Mouse (Mus musculus): ENCODE results near the gene Baz2b. TPM values are rescaled to one million over a fixed set of nuclear protein-coding genes. Genes with fewer than 3 reads are reported as not detected.
"Not testable (repeated sequence)": the region's sequence is repeated elsewhere in the genome, so short reads cannot be mapped to it uniquely, and the experiment has no call there.

Gene Baz2b
- polyA plus RNA-seq, 1 experiment from 2014 or later = 41.9 TPM

DNA sequence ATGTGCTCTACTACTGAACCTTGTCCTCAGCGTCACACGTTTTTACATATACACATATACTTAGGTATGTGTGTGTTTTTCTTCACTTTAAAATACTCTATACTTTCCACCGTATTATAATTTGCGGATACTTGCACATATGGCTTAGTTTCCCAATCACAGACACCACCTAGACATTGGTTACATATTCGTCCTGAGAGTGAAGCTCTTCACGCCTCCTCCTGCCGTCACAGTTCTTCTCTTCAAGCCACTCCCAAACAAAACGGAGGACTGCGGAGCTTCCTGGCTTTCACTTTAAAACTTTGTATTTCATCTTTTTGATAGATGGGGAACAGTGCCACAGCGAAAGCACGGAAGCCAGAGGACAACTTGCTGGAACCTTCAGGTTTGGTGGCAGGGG, 44.0 kb downstream of the Baz2b start:
- ATAC-seq (ENCODE audit: extremely low read depth, insufficient number of reproducible peaks, low FRiP score, low TSS enrichment) = no peak
- Histone ChIP-seq H3K4me2 (no peak overlapping the region), H3K36me3 (no peaks in the 10 kb centered on the region), H3K9me3 (no peaks in the 10 kb centered on the region), H3K9ac (no peak overlapping the region), H3K27ac (replicated peaks) (no peak overlapping the region), H3K27me3 (replicated peaks) (no peaks in the 10 kb centered on the region), H3K4me3 (no peak overlapping the region), H3K4me1 (no peaks in the 10 kb centered on the region)
- 86% methylated on average over 11 of the region's 11 CpGs for WGBS

GRCm38 (mm10) chr2:60163744-60164143, 45.9 kb downstream of the Baz2b start:
- H3K4me1 ChIP-seq = no peaks in the 10 kb centered on the region
- WGBS = 55% methylated on average over 2 of the region's 2 CpGs
- ATAC-seq (ENCODE audit: extremely low read depth, insufficient number of reproducible peaks, low FRiP score, low TSS enrichment) = no peak
- no peak overlapping the region for H3K4me3 ChIP-seq
- no peak overlapping the region for H3K4me2 ChIP-seq
- H3K36me3 ChIP-seq = no peaks in the 10 kb centered on the region
- no peaks in the 10 kb centered on the region for H3K27me3 ChIP-seq (replicated peaks)
- no peak overlapping the region for H3K9ac ChIP-seq
- no peaks in the 10 kb centered on the region for H3K9me3 ChIP-seq
- no peak overlapping the region for H3K27ac ChIP-seq (replicated peaks)

DNA sequence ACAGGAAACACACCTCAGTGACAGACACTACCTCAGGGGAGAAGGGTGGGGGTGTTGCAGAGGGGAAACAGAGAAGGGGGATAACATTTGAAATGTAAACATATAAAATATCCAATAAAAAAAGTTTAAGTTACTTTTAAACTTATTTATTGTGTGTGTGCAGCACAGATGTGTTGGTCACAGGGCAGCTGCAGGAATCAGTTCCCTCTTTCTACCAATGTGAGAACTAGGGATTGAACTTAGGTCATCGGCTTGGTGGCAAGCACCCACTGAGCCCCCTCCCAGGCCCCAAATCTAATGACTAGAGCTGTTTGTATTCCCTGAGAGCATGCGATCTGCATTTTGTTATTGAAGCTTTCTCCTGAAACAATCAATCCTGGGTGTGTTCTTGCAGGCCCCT, 57.2 kb downstream of the Baz2b start:
- Histone ChIP-seq H3K9me3 (no peaks in the 10 kb centered on the region), H3K27me3 (replicated peaks) (no peaks in the 10 kb centered on the region), H3K4me1 (0 out of 2 replicates have a peak, but pooled peaks cover 4% of the 10 kb centered on the region), H3K27ac (replicated peaks) (no peak overlapping the region), H3K9ac (no peak overlapping the region), H3K4me2 (no peak overlapping the region), H3K36me3 (0 out of 2 replicates have a peak, but pooled peaks cover 13% of the 10 kb centered on the region), H3K4me3 (no peak overlapping the region)
- 85% methylated on average over 2 of the region's 2 CpGs for WGBS
- no peak for ATAC-seq (ENCODE audit: extremely low read depth, insufficient number of reproducible peaks, low FRiP score, low TSS enrichment)

DNA sequence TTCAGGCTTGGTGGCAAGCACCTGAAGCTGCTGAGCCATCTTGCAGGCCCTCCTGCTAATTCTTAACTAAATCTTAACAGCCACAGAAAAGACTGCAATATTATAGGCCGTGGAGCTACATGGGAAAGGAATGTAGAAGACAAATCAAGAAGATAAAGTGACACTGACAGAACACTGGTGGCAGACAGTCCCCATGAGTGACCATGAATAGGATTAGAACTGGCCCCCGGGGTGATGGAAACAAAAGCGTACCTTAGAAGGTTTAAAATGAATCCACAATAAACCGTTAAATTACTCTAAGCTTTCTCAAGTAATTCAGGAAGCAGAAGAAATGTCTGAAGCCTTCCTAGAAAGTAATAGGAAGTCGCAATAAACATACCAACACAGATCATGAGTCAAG, 61.0 kb downstream of the Baz2b start:
- Histone ChIP-seq H3K36me3 (no peaks in the 10 kb centered on the region), H3K4me1 (peaks cover 15% of the 10 kb centered on the region), H3K4me3 (no peak overlapping the region), H3K27ac (replicated peaks) (no peak overlapping the region), H3K9me3 (no peaks in the 10 kb centered on the region), H3K4me2 (no peak overlapping the region), H3K27me3 (replicated peaks) (no peaks in the 10 kb centered on the region), H3K9ac (no peak overlapping the region)
- ATAC-seq (ENCODE audit: extremely low read depth, insufficient number of reproducible peaks, low FRiP score, low TSS enrichment) = no peak
- 63% methylated on average over 5 of the region's 5 CpGs for WGBS

GRCm38 (mm10) chr2:60147428-60147827, 62.2 kb downstream of the Baz2b start:
- H3K4me2 ChIP-seq = no peak overlapping the region

DNA sequence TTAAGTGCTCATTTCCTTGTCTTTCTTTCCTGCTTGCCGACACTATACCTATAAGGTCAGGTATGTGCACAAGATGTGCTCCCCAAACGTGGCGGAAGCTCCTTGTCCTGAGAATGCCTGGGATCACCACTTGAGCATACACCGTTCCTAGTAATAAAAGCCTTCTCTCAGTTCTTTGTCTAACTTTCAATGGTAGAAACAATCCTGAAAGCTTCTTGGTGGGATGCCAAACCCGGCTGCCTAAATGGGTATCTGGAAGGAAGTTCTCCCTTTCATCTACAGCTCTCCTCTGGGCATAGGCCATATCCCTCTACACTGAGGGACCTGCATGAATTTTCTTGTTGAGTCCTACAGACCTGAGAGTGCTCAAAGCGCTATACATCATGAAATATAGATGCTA, 63.9 kb downstream of the Baz2b start:
- no peak overlapping the region for H3K9ac ChIP-seq
- no peak overlapping the region for H3K27ac ChIP-seq (replicated peaks)
- ATAC-seq (ENCODE audit: extremely low read depth, insufficient number of reproducible peaks, low FRiP score, low TSS enrichment) = no peak
- no peak overlapping the region for H3K4me2 ChIP-seq
- no peaks in the 10 kb centered on the region for H3K36me3 ChIP-seq
- WGBS = 57% methylated on average over 6 of the region's 6 CpGs
- H3K4me3 ChIP-seq = no peak overlapping the region
- no peaks in the 10 kb centered on the region for H3K9me3 ChIP-seq
- H3K4me1 ChIP-seq = peaks cover 15% of the 10 kb centered on the region
- H3K27me3 ChIP-seq (replicated peaks) = no peaks in the 10 kb centered on the region

More at GRCm38 (mm10) chr2:60147428-60147827, 62.2 kb downstream of the Baz2b start:
- Histone ChIP-seq H3K27me3 (replicated peaks) (no peaks in the 10 kb centered on the region), H3K27ac (replicated peaks) (no peak overlapping the region), H3K4me1 (peaks cover 15% of the 10 kb centered on the region), H3K9ac (no peak overlapping the region), H3K4me3 (no peak overlapping the region), H3K36me3 (no peaks in the 10 kb centered on the region), H3K9me3 (no peaks in the 10 kb centered on the region)
- 48% methylated on average over 3 of the region's 3 CpGs for WGBS
- ATAC-seq (ENCODE audit: extremely low read depth, insufficient number of reproducible peaks, low FRiP score, low TSS enrichment) = no peak

DNA sequence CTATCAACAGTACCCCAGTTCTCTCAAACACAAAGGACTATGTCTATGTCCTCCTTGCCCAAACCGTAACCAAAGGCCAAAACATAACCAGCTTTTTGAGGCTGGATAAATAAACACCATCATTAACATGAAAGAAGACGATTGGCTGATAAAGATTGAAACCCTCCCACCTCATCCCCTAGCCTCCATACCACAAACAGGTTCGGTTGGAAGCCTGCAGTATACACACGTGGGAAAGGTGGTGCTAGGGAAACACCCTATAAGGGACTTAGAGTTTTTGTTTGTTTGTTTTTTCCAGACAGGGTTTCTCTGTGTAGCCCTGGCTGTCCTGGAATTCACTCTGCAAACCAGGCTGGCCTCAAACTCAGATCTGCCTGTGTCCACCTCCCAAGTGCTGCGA, 66.3 kb downstream of the Baz2b start:
- 52% methylated on average over 5 of the region's 5 CpGs for WGBS
- Histone ChIP-seq H3K4me2 (no peak overlapping the region), H3K9me3 (no peaks in the 10 kb centered on the region), H3K9ac (no peak overlapping the region), H3K27me3 (replicated peaks) (no peaks in the 10 kb centered on the region), H3K27ac (replicated peaks) (no peak overlapping the region), H3K36me3 (no peaks in the 10 kb centered on the region), H3K4me1 (peaks cover 27% of the 10 kb centered on the region), H3K4me3 (no peak overlapping the region)
- ATAC-seq (ENCODE audit: extremely low read depth, insufficient number of reproducible peaks, low FRiP score, low TSS enrichment) = no peak

- H3K27ac ChIP-seq (replicated peaks) = no peak overlapping the region
- H3K9me3 ChIP-seq = no peaks in the 10 kb centered on the region
- no peak overlapping the region for H3K9ac ChIP-seq
- H3K4me1 ChIP-seq = peaks cover 31% of the 10 kb centered on the region
- H3K36me3 ChIP-seq = no peaks in the 10 kb centered on the region
- no peak overlapping the region for H3K4me3 ChIP-seq
- no peak for ATAC-seq (ENCODE audit: extremely low read depth, insufficient number of reproducible peaks, low FRiP score, low TSS enrichment)
- H3K4me2 ChIP-seq = no peak overlapping the region
- 37% methylated on average over 2 of the region's 2 CpGs for WGBS
- H3K27me3 ChIP-seq (replicated peaks) = no peaks in the 10 kb centered on the region
Measured at GRCm38 (mm10) chr2:60142281-60142680, 67.4 kb downstream of the Baz2b start.

- Histone ChIP-seq H3K27ac (replicated peaks) (peak overlapping the region; percentile 68), H3K4me3 (no peak overlapping the region), H3K4me2 (no peak overlapping the region), H3K9ac (no peak overlapping the region), H3K27me3 (replicated peaks) (no peaks in the 10 kb centered on the region), H3K36me3 (no peaks in the 10 kb centered on the region; the same call in 1 of the 2 replicates), H3K4me1 (peaks cover 20% of the 10 kb centered on the region; the same call in 1 of the 2 replicates), H3K9me3 (no peaks in the 10 kb centered on the region)
- ATAC-seq (ENCODE audit: extremely low read depth, insufficient number of reproducible peaks, low FRiP score, low TSS enrichment) = no peak
- WGBS = 24% methylated on average over 7 of the region's 7 CpGs
Measured at GRCm38 (mm10) chr2:60138751-60139162, 70.9 kb downstream of the Baz2b start.

DNA sequence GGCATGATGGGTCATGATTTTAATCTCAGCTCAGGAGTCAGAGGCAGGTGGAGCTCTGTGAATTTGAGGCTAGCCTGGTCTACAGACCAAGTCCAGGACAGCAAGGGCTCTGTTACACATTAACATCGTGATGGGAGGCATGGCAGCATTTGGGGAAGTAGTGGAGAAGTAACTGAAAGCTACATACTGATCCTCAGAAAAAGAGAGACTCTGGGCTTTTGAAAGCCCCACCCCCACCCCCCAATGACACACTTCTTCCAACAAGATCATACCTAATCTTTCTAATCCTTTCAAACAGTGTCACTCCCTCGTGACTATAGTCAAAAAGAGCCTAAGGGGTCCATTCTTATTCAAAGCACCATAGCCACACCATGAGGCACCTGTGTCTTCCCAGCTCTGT, 73.8 kb downstream of the Baz2b start:
- no peaks in the 10 kb centered on the region for H3K27me3 ChIP-seq (replicated peaks)
- H3K9ac ChIP-seq = no peak overlapping the region
- WGBS = 65% methylated on average over 2 of the region's 2 CpGs
- ATAC-seq (ENCODE audit: extremely low read depth, insufficient number of reproducible peaks, low FRiP score, low TSS enrichment) = no peak
- H3K27ac ChIP-seq (replicated peaks) = no peak overlapping the region
- H3K4me2 ChIP-seq = no peak overlapping the region
- no peaks in the 10 kb centered on the region; the same call in 1 of the 2 replicates for H3K36me3 ChIP-seq
- peaks cover 33% of the 10 kb centered on the region for H3K4me1 ChIP-seq
- H3K9me3 ChIP-seq = no peaks in the 10 kb centered on the region
- no peak overlapping the region for H3K4me3 ChIP-seq

DNA sequence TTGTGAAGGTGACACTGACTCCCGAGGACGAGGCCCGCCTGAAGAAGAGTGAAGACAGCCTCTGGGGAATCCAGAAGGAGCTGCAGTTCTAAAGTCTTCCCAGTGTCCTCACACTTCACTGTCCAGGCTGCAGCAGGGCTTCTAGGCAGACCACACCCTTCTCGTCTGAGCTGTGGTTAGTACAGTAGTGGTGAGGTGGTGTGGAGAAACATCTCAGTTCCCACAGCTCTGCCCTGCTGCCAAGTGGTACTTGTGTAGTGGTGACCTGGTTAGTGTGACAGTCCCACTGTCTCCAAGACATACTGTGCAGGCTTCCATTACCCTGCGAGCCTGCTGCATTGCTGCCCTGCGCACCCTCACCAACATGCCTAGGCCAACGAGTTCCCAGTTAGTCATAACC, 74.7 kb downstream of the Baz2b start:
- not testable (repeated sequence) for H3K4me2 ChIP-seq; ATAC-seq (ENCODE audit: extremely low read depth, insufficient number of reproducible peaks, low FRiP score, low TSS enrichment); H3K27me3 ChIP-seq (replicated peaks); H3K27ac ChIP-seq (replicated peaks); H3K9ac ChIP-seq; H3K4me3 ChIP-seq; H3K9me3 ChIP-seq; H3K36me3 ChIP-seq
- H3K4me1 ChIP-seq = peaks cover 32% of the 10 kb centered on the region
- WGBS = 79% methylated on average over 7 of the region's 7 CpGs

- H3K4me2 ChIP-seq = no peak overlapping the region
- no peak overlapping the region for H3K4me3 ChIP-seq
- no peaks in the 10 kb centered on the region for H3K27me3 ChIP-seq (replicated peaks)
- H3K36me3 ChIP-seq = no peaks in the 10 kb centered on the region; the same call in 1 of the 2 replicates
- H3K9ac ChIP-seq = no peak overlapping the region
- H3K4me1 ChIP-seq = peaks cover 14% of the 10 kb centered on the region
- ATAC-seq (ENCODE audit: extremely low read depth, insufficient number of reproducible peaks, low FRiP score, low TSS enrichment) = no peak
- no peak overlapping the region for H3K27ac ChIP-seq (replicated peaks)
- 63% methylated on average over 2 of the region's 2 CpGs for WGBS
- no peaks in the 10 kb centered on the region for H3K9me3 ChIP-seq
Measured at GRCm38 (mm10) chr2:60133072-60133471, 76.6 kb downstream of the Baz2b start.
